Mouse (Mus musculus): ENCODE measurements at regions not wholly inside any gene's neighbourhood (a gene's known extent, or its start where the extent isn't known, plus 50 kb on each side); places are given as distances from the start of the nearest gene placed in this dataset.
A peak's percentile ranks its signal among the peaks of the same experiment; 100 is the strongest.

DNA sequence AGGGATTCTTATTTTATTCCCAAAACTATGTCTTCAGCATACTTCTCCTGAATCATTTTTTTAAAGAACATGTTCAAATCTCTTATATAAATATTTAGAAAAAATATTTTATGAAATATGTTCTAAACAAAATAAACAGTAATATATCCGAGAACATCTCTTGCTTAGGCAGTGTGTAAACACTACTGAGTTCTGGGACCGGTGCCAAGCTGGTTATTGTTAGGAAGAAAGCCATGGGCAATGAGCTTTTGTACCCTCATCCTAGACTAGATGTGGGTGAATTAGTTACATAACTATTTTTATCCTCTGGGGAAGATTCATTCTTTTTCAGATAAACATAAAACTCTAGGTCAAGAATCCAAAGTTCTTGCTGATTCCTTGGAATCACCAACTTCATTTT lies 222.5 kb upstream of the Gm10801 start:
- intact Hi-C loops (cut with DNase I) = no loop called here
- DNase-seq (ENCODE audit: low spot score in 2 of 2) = peak in 1 of 2 experiments; percentile 7

DNA sequence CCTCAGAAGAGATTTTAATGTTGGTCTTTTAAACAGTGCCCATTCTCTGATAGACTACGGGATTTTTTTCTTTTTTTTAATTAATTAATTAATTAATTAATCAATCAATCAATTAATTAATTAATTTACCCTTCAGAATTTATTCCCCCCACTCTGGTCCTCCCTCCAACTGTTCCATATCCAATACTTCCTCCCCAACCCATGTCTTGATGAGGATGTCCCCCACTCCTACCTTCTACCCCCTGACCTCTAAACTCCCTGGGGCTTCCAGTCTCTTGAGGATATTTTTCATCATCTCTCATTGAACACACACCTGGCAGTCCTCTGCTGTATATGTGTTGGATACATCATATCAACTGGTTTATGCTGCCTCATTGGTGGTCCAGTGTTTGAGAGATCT lies 180.5 kb upstream of the Gm10801 start:
- intact Hi-C loops (cut with DNase I) = no loop called here
- no peak for DNase-seq (ENCODE audit: low spot score in 2 of 2)
